Mouse (Mus musculus): ENCODE data around the gene Chd8. TPM values are rescaled to one million over a fixed set of nuclear protein-coding genes. Genes with fewer than 3 reads are reported as not detected.

The Chd8 gene
- polyA plus RNA-seq, 1 experiment from 2014 or later = 27.5 TPM

DNA sequence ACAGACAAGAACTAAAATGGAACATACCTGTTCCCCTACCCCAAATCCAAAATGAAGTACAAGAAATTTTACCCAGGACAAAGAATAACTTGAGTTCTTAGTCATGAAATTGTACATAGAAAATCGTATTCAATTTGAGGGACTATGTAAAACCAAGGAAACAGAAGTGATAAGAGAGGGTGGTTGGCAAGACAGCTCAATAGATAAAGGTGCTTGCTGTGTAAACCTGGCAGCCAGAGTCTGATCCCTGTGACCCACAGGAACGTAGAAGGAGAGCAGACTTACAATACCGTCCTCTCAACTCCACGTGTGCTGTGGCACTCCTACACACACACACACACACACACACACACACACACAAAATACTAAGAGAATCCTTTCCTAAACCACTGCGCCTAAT is 40.3 kb downstream of the Chd8 start:
- Histone ChIP-seq H3K9me3 (ENCODE audit: low read length) (no peaks in the 10 kb centered on the region), H3K36me3 (ENCODE audit: insufficient read depth, low read length) (peaks cover 84% of the 10 kb centered on the region), H3K4me2 (replicated peaks; ENCODE audit: low read depth, low read length) (no peak overlapping the region), H3K9ac (replicated peaks; ENCODE audit: low read length) (no peak overlapping the region), H3K4me1 (ENCODE audit: insufficient read depth, low read length) (no peaks in the 10 kb centered on the region), H3K4me3 (ENCODE audit: low read length) (no peak overlapping the region), H3K27ac (ENCODE audit: low read length) (no peak overlapping the region), H3K27me3 (ENCODE audit: insufficient read depth, low read length) (no peaks in the 10 kb centered on the region)
- WGBS = 93% methylated on average over 5 of the region's 5 CpGs
- ATAC-seq (ENCODE audit: low FRiP score, low TSS enrichment) = no peak

DNA sequence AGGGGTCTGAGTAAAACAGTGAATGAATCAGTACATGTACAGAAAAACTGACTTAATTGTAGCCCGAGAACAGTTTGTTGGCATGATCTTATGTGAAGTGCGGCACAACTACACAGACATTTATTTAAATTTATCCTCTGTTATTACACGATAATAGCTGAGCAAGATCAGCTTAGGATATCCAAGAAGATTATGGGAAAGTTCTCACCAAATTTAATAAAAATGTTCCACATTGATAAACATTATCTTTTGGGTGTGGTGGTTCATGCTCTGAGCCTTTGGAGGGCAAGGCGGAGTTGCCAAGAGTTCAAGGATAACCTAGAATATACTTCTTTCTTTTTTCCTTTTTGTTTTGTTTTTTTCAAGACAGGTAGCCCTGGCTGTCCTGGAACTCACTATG is 58.2 kb downstream of the Chd8 start:
- Histone ChIP-seq H3K4me1 (ENCODE audit: insufficient read depth, low read length) (peaks cover 17% of the 10 kb centered on the region), H3K27me3 (ENCODE audit: insufficient read depth, low read length) (no peaks in the 10 kb centered on the region), H3K9me3 (ENCODE audit: low read length) (no peaks in the 10 kb centered on the region), H3K36me3 (ENCODE audit: insufficient read depth, low read length) (peaks cover 38% of the 10 kb centered on the region), H3K9ac (replicated peaks; ENCODE audit: low read length) (no peak overlapping the region), H3K27ac (ENCODE audit: low read length) (no peak overlapping the region), H3K4me3 (ENCODE audit: low read length) (no peak overlapping the region), H3K4me2 (replicated peaks; ENCODE audit: low read depth, low read length) (no peak overlapping the region)
- 93% methylated on average over 4 of the region's 4 CpGs for WGBS
- ATAC-seq (ENCODE audit: low FRiP score, low TSS enrichment) = no peak

DNA sequence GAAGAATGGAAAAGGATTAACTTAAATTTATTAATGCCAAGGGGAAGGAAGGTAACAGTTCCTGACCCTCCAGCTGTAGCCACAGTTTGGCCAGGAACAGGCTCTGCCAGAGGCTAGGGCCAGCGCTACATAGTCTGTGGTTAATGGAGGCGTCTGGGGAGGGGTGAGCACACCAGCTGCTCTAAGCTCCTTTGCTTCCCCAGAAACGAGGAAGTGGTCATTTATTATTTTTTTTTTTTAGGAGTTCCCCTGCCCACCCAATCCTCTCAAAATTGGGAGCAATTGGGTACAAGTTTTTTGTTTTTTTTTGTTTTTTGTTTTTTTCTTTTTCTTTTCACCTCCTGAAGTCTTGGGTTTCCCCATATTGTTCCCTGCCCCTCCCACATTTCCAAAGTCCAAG is 59.4 kb downstream of the Chd8 start:
- H3K27me3 ChIP-seq (ENCODE audit: insufficient read depth, low read length) = no peaks in the 10 kb centered on the region
- H3K4me1 ChIP-seq (ENCODE audit: insufficient read depth, low read length) = peaks cover 17% of the 10 kb centered on the region
- peak overlapping the region; percentile 86 for H3K4me2 ChIP-seq (replicated peaks; ENCODE audit: low read depth, low read length)
- no peak for ATAC-seq (ENCODE audit: low FRiP score, low TSS enrichment)
- WGBS = 20% methylated on average over 3 of the region's 3 CpGs
- peak overlapping the region; percentile 99; the same call in 1 of the 2 replicates for H3K4me3 ChIP-seq (ENCODE audit: low read length)
- no peaks in the 10 kb centered on the region for H3K9me3 ChIP-seq (ENCODE audit: low read length)
- no peak overlapping the region for H3K27ac ChIP-seq (ENCODE audit: low read length)
- peak overlapping the region; percentile 46; the same call in 1 of the 2 replicates for H3K9ac ChIP-seq (replicated peaks; ENCODE audit: low read length)
- peaks cover 28% of the 10 kb centered on the region for H3K36me3 ChIP-seq (ENCODE audit: insufficient read depth, low read length)

DNA sequence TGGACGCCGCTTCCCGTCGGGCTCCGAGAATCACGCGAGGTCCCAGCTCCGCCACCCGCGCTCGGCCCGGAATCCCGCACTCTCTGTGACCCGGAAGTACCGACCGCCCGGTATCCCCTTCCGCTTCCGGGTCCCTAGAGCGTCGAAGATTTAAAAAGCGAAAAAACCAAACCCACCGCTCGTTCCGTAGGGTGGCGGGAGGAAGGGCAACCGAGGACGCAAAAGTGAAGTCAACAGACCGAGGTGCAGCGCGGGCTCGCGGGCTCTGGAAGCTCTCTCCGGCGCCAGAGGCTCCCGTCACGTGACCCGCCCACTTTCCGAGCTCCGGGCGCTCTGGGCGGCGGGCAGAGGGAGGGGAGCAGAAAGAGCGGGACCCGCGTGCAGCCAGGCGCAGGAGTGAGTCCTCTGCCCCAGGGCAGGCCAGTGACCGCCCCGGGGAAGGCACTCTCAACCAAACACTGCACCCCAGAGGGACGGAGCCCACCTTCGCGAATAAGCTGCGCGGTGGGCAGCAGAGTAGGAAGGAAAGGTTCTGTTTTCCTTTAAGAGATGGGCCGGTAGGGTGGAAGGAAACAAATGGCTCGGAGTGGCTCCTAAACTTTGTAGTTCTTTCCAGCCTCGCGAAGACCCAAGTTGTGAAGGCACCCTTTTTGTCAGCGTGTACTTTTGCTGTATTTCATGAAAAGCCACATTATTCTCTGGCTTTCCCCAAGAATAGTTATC is 60.3 kb downstream of the Chd8 start, which contains the start of gene Supt16:
Supt16 (minus strand) TSS at position 261 of the 723 bp plus-strand sequence.
- Histone ChIP-seq H3K4me1 (ENCODE audit: insufficient read depth, low read length) (peaks cover 17% of the 10 kb centered on the region), H3K9me3 (ENCODE audit: low read length) (no peaks in the 10 kb centered on the region), H3K36me3 (ENCODE audit: insufficient read depth, low read length) (peaks cover 29% of the 10 kb centered on the region), H3K4me2 (replicated peaks; ENCODE audit: low read depth, low read length) (peak within 1 kb of the TSS; percentile 86), H3K9ac (replicated peaks; ENCODE audit: low read length) (peak within 1 kb of the TSS; percentile 98), H3K27me3 (ENCODE audit: insufficient read depth, low read length) (no peaks in the 10 kb centered on the region), H3K27ac (ENCODE audit: low read length) (peak within 1 kb of the TSS; percentile 99), H3K4me3 (ENCODE audit: low read length) (peak within 1 kb of the TSS; percentile 99)
- under 1% methylated on average over 58 of the region's 59 CpGs for WGBS
- ATAC-seq (ENCODE audit: low FRiP score, low TSS enrichment) = peak; percentile 95

DNA sequence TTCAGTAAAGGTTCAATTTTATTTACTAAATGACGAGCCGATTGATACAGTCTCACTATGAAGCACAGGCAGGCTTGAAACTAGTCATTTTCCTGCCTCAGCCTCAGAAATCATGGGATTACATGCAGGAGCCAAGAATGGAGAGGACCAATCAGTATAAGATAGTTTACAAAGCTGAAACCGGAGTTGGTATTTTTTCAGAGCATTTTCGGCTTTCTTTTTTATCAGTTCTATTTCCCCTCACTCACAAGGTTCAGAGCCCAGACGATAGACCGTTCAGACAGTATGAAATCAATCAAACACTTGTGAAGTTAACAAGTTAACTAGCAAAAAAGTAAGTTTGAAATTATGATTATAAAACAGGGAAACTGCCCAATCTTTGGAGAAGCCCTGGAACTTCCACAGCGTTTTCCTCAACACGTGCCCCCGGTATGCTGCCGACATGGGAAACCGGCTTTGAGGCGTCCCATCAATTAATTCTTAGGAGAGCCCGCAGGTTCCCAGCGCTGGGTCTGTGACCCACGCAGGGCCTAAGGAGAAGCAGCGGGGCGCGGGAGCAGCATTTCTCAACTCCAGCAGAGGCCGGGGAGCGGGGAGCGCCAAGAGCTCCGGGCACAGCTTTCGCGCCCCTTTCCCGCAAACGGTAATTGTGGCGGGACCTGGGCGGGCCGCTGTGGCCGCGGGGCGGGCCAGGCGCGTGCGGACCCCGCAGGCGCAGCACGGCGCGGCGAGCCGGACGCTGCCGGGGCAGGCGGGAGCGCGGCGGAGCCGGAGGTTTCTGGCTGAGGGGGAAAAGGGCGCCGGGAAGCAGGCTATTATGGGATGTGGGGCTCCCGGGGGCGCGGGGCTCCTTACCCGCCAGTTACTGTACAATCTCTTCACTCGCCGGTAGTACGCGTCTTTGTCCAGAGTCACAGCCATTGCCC is 61.1 kb downstream of the Chd8 start:
- ATAC-seq (ENCODE audit: low FRiP score, low TSS enrichment) = peak; percentile 7; the same call in 1 of the 2 replicates
- H3K9me3 ChIP-seq (ENCODE audit: low read length) = no peaks in the 10 kb centered on the region
- H3K27ac ChIP-seq (ENCODE audit: low read length) = peak overlapping the region; percentile 99
- under 1% methylated on average over 47 of the region's 59 CpGs for WGBS
- H3K36me3 ChIP-seq (ENCODE audit: insufficient read depth, low read length) = peaks cover 28% of the 10 kb centered on the region
- peak overlapping the region; percentile 86 for H3K4me2 ChIP-seq (replicated peaks; ENCODE audit: low read depth, low read length)
- H3K4me3 ChIP-seq (ENCODE audit: low read length) = peak overlapping the region; percentile 99
- H3K9ac ChIP-seq (replicated peaks; ENCODE audit: low read length) = peak overlapping the region; percentile 98
- H3K4me1 ChIP-seq (ENCODE audit: insufficient read depth, low read length) = peaks cover 17% of the 10 kb centered on the region
- H3K27me3 ChIP-seq (ENCODE audit: insufficient read depth, low read length) = no peaks in the 10 kb centered on the region

DNA sequence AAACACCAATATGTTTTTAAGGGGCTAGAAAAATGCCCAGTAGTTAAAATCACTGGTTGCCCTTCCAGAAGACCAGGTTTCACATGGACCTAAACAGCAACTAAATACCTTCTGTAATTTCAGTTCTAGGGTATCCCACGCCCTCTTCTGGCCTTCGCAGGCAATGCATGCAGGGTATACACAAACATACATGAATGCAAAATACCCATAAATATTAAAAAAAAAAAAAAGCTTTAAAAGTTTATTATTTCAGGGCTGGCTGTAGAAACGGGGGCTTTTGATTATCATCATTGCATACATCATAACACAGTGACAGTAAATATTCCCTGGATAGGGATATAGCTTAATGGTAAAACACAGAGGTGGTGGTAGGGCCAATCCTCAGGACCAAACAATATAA is 61.9 kb downstream of the Chd8 start:
- Histone ChIP-seq H3K9me3 (ENCODE audit: low read length) (no peaks in the 10 kb centered on the region), H3K36me3 (ENCODE audit: insufficient read depth, low read length) (peaks cover 23% of the 10 kb centered on the region), H3K4me3 (ENCODE audit: low read length) (peak overlapping the region; percentile 99), H3K4me1 (ENCODE audit: insufficient read depth, low read length) (peaks cover 17% of the 10 kb centered on the region), H3K27ac (ENCODE audit: low read length) (no peak overlapping the region), H3K27me3 (ENCODE audit: insufficient read depth, low read length) (no peaks in the 10 kb centered on the region), H3K4me2 (replicated peaks; ENCODE audit: low read depth, low read length) (peak overlapping the region; percentile 86), H3K9ac (replicated peaks; ENCODE audit: low read length) (no peak overlapping the region)
- no peak for ATAC-seq (ENCODE audit: low FRiP score, low TSS enrichment)
- 11% methylated on average over 3 of the region's 3 CpGs for WGBS

DNA sequence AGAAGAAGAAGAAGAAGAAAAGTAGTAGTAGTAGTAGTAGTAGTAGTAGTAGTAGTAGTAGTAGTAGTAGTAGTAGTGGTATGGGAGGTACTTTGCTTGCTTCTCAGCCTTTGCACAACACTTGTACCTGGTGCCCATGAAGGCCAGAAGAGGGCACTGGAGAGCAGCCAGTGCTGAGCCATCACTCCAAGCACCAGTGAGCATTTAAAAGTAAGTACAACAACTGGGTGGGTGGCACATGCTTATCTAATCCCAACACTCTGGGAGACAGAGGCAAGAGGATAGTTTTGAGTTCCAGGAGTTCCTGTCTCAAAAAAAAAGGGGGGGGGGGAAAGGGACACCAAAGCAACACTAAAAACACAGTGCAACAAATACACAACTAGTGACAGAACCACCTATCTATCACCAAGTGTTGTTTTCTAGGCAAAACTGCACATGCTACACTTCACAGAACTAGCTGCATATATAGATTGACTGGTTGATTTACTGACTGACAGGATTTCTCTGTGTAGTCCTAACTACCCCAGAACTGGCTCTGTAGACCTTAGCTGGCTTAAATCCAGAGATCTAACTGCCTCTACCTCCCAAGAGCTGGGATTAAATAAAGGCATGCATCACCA is 66.7 kb downstream of the Chd8 start:
- peaks cover 9% of the 10 kb centered on the region for H3K4me1 ChIP-seq (ENCODE audit: insufficient read depth, low read length)
- 0 out of 2 replicates have a peak, but pooled peaks cover 9% of the 10 kb centered on the region for H3K36me3 ChIP-seq (ENCODE audit: insufficient read depth, low read length)
- no peak overlapping the region for H3K4me3 ChIP-seq (ENCODE audit: low read length)
- H3K27ac ChIP-seq (ENCODE audit: low read length) = no peak overlapping the region
- H3K4me2 ChIP-seq (replicated peaks; ENCODE audit: low read depth, low read length) = no peak overlapping the region
- ATAC-seq (ENCODE audit: low FRiP score, low TSS enrichment) = 0 out of 2 replicates have a peak, but pooled peaks have one; percentile 42
- no peaks in the 10 kb centered on the region for H3K9me3 ChIP-seq (ENCODE audit: low read length)
- no peak overlapping the region for H3K9ac ChIP-seq (replicated peaks; ENCODE audit: low read length)
- no peaks in the 10 kb centered on the region for H3K27me3 ChIP-seq (ENCODE audit: insufficient read depth, low read length)

DNA sequence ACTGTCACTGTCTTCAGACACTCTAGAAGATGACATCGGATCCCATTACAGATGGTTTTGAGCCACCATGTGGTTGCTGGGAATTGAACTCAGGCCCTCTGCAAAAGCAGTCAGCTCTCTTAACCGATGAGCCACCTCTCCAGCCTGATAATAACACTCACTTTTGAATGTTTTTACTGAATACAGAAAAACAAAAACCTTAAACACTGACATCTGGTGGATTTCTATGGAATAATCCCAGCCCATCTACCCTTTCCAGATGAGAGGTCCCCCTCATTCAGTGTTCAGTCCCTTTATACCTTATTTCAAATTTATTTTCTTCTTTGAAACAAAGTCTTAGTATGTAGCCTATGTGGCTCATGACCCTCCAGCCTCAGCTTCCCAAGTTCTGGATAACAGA is 68.1 kb downstream of the Chd8 start:
- ATAC-seq (ENCODE audit: low FRiP score, low TSS enrichment) = no peak
- H3K27ac ChIP-seq (ENCODE audit: low read length) = no peak overlapping the region
- H3K9me3 ChIP-seq (ENCODE audit: low read length) = no peaks in the 10 kb centered on the region
- no peak overlapping the region for H3K9ac ChIP-seq (replicated peaks; ENCODE audit: low read length)
- no peak overlapping the region for H3K4me2 ChIP-seq (replicated peaks; ENCODE audit: low read depth, low read length)
- 0 out of 2 replicates have a peak, but pooled peaks cover 9% of the 10 kb centered on the region for H3K36me3 ChIP-seq (ENCODE audit: insufficient read depth, low read length)
- 0 out of 2 replicates have a peak, but pooled peaks cover under 1% of the 10 kb centered on the region for H3K4me1 ChIP-seq (ENCODE audit: insufficient read depth, low read length)
- WGBS = 74% methylated on average over 2 of the region's 2 CpGs
- no peak overlapping the region for H3K4me3 ChIP-seq (ENCODE audit: low read length)
- no peaks in the 10 kb centered on the region for H3K27me3 ChIP-seq (ENCODE audit: insufficient read depth, low read length)

DNA sequence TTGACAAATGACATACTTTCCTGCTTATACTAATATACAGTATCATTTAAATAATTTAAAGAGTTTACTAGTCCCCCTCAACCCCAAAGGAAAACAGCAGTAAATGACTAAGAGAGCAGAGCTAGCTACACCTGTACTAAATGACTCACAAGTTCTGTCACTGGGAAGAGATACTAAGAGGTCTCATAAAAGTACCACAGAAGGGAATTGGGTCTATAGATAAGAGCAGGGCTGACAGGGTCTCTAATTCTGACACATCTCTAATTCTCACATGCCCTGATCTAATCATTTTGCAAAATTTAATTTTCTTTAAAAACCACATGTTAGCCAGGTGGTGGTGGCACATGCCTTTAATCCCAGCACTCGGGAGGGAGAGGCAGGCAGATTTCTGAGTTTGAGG is 68.8 kb downstream of the Chd8 start:
- no peaks in the 10 kb centered on the region for H3K27me3 ChIP-seq (ENCODE audit: insufficient read depth, low read length)
- no peaks in the 10 kb centered on the region for H3K4me1 ChIP-seq (ENCODE audit: insufficient read depth, low read length)
- H3K4me3 ChIP-seq (ENCODE audit: low read length) = no peak overlapping the region
- WGBS = 71% methylated on average over 1 of the region's 1 CpGs
- H3K27ac ChIP-seq (ENCODE audit: low read length) = no peak overlapping the region
- H3K4me2 ChIP-seq (replicated peaks; ENCODE audit: low read depth, low read length) = no peak overlapping the region
- H3K9me3 ChIP-seq (ENCODE audit: low read length) = no peaks in the 10 kb centered on the region
- no peak overlapping the region for H3K9ac ChIP-seq (replicated peaks; ENCODE audit: low read length)
- no peak for ATAC-seq (ENCODE audit: low FRiP score, low TSS enrichment)
- H3K36me3 ChIP-seq (ENCODE audit: insufficient read depth, low read length) = 0 out of 2 replicates have a peak, but pooled peaks cover 9% of the 10 kb centered on the region
